Mouse (Mus musculus) heart, embryonic 11.5 days (tissue): Measurements from ENCODE around the gene Syt13. TPM values are rescaled to one million over a fixed set of nuclear protein-coding genes. Genes with fewer than 3 reads are reported as not detected.

Source experiments
- ATAC-seq: fragments of 200-750 bp; cut with Nextera tagmentation; replicated peaks from 2 replicates; pipeline ENCODE4 v1.8.0; 2017; ENCODE audit warnings: moderate library complexity; ENCODE audit not compliant: insufficient number of reproducible peaks, low FRiP score, low TSS enrichment
- H3K27ac ChIP-seq: fragments of 300-500 bp; sonication (generic); 2 replicates; pipeline ENCODE4 v1.5.1; 2014; ENCODE audit warnings: mild to moderate bottlenecking, low read depth, low read length
- H3K27me3 ChIP-seq: fragments of 300-500 bp; sonication (generic); 2 replicates; pipeline ENCODE4 v1.6.1; 2014; ENCODE audit warnings: mild to moderate bottlenecking, low read length, mixed read lengths; ENCODE audit not compliant: control insufficient read depth, insufficient read depth
- H3K36me3 ChIP-seq: fragments of 300-500 bp; sonication (generic); 2 replicates; pipeline ENCODE4 v1.6.1; 2014; ENCODE audit warnings: mild to moderate bottlenecking, low read length, moderate library complexity, mixed read lengths; ENCODE audit not compliant: control insufficient read depth, insufficient read depth
- H3K4me1 ChIP-seq: fragments of 300-500 bp; sonication (generic); 2 replicates; pipeline ENCODE4 v1.6.1; 2014; ENCODE audit warnings: low read length; ENCODE audit not compliant: control insufficient read depth, insufficient read depth
- H3K4me2 ChIP-seq: fragments of 300-500 bp; sonication (generic); 2 replicates; pipeline ENCODE4 v1.6.1; 2014; ENCODE audit warnings: mild to moderate bottlenecking, moderate library complexity
- H3K4me3 ChIP-seq: fragments of 300-500 bp; sonication (generic); 2 replicates; pipeline ENCODE4 v1.5.1; 2014; ENCODE audit warnings: low read depth, low read length
- H3K9ac ChIP-seq: fragments of 300-500 bp; sonication (generic); 2 replicates; pipeline ENCODE4 v1.6.1; 2014; ENCODE audit warnings: mild to moderate bottlenecking, low read depth, low read length, moderate library complexity
- H3K9me3 ChIP-seq: fragments of 300-500 bp; sonication (generic); replicated peaks from 2 replicates; pipeline ENCODE4 v1.6.1; 2016; ENCODE audit warnings: low read length; ENCODE audit not compliant: control insufficient read depth
- WGBS: fragments of 180-500 bp; shearing (Covaris S2); extraction: QIAGEN DNeasy Blood & Tissue Kit; methylation state at CpG from one replicate; pipeline ENCODE4 v1.1.7; 2014; ENCODE audit not compliant: insufficient replicate concordance; 5-methylcytosine and 5-hydroxymethylcytosine counted together
- polyA plus RNA-seq: library from polyadenylated mRNA; unstranded; fragments of >200 nt; fragmentation: Nextera tagmentation; extraction: Ambion mirVana; gene quantifications from 2 replicates; pipeline ENCODE4 v1.2.1, GENCODE M21; 2014

Syt13 gene
- polyA plus RNA-seq, 1 experiment from 2014 or later = 0.52 TPM

GRCm38 (mm10) chr2:92975031-92975790 is 60.3 kb downstream of the Syt13 start:
- H3K9ac ChIP-seq = no peak overlapping the region
- 80% methylated on average over 14 of the region's 14 CpGs for WGBS
- H3K27me3 ChIP-seq = no peaks in the 10 kb centered on the region
- ATAC-seq = no peak
- H3K4me3 ChIP-seq = no peak overlapping the region
- H3K27ac ChIP-seq = no peak overlapping the region
- H3K4me2 ChIP-seq = no peak overlapping the region
- H3K4me1 ChIP-seq = no peaks in the 10 kb centered on the region
- H3K9me3 ChIP-seq = no peaks in the 10 kb centered on the region
- H3K36me3 ChIP-seq = peaks cover 30% of the 10 kb centered on the region

GRCm38 (mm10) chr2:92980165-92980564 is 65.3 kb downstream of the Syt13 start:
- Histone ChIP-seq H3K27ac (no peak overlapping the region), H3K9ac (no peak overlapping the region), H3K4me2 (peak overlapping the region; percentile 24; the same call in 1 of the 2 replicates), H3K9me3 (no peaks in the 10 kb centered on the region), H3K4me3 (no peak overlapping the region), H3K27me3 (no peaks in the 10 kb centered on the region), H3K36me3 (peaks cover 15% of the 10 kb centered on the region), H3K4me1 (peaks cover 5% of the 10 kb centered on the region; the same call in 1 of the 2 replicates)
- peak; percentile 52; the same call in 1 of the 2 replicates for ATAC-seq
- 78% methylated on average over 10 of the region's 10 CpGs for WGBS

- 50% methylated on average over 8 of the region's 8 CpGs for WGBS
- Histone ChIP-seq H3K4me3 (no peak overlapping the region), H3K4me2 (peak overlapping the region; percentile 31; the same call in 1 of the 2 replicates), H3K27ac (peak overlapping the region; percentile 81), H3K9ac (peak overlapping the region; percentile 24; the same call in 1 of the 2 replicates), H3K9me3 (no peaks in the 10 kb centered on the region), H3K4me1 (peaks cover 18% of the 10 kb centered on the region), H3K27me3 (no peaks in the 10 kb centered on the region), H3K36me3 (peaks cover 12% of the 10 kb centered on the region; the same call in 1 of the 2 replicates)
- peak; percentile 13; the same call in 1 of the 2 replicates for ATAC-seq
Measured at GRCm38 (mm10) chr2:92982591-92983272, 67.8 kb downstream of the Syt13 start.

GRCm38 (mm10) chr2:92983273-92983620 is 68.3 kb downstream of the Syt13 start:
- Histone ChIP-seq H3K9ac (peak overlapping the region; percentile 24; the same call in 1 of the 2 replicates), H3K27ac (peak overlapping the region; percentile 81), H3K4me2 (peak overlapping the region; percentile 31; the same call in 1 of the 2 replicates), H3K9me3 (no peaks in the 10 kb centered on the region), H3K4me1 (peaks cover 24% of the 10 kb centered on the region), H3K27me3 (no peaks in the 10 kb centered on the region), H3K36me3 (peaks cover 12% of the 10 kb centered on the region; the same call in 1 of the 2 replicates), H3K4me3 (no peak overlapping the region)
- ATAC-seq = peak; percentile 84
- 38% methylated on average over 4 of the region's 4 CpGs for WGBS

- ATAC-seq = no peak
Measured at GRCm38 (mm10) chr2:92984321-92985108, 69.6 kb downstream of the Syt13 start.

GRCm38 (mm10) chr2:92985171-92985570 is 70.3 kb downstream of the Syt13 start:
- no peaks in the 10 kb centered on the region for H3K27me3 ChIP-seq
- peaks cover 11% of the 10 kb centered on the region; the same call in 1 of the 2 replicates for H3K36me3 ChIP-seq
- H3K4me1 ChIP-seq = peaks cover 33% of the 10 kb centered on the region
- peak overlapping the region; percentile 64; the same call in 1 of the 2 replicates for H3K27ac ChIP-seq
- 80% methylated on average over 2 of the region's 2 CpGs for WGBS
- no peak overlapping the region; the same call in 1 of the 2 replicates for H3K4me2 ChIP-seq
- ATAC-seq = no peak
- H3K9me3 ChIP-seq = no peaks in the 10 kb centered on the region
- H3K4me3 ChIP-seq = no peak overlapping the region
- H3K9ac ChIP-seq = no peak overlapping the region

More at GRCm38 (mm10) chr2:92984321-92985108, 69.6 kb downstream of the Syt13 start:
- WGBS = 76% methylated on average over 7 of the region's 7 CpGs
- no peaks in the 10 kb centered on the region for H3K9me3 ChIP-seq
- peaks cover 14% of the 10 kb centered on the region; the same call in 1 of the 2 replicates for H3K36me3 ChIP-seq
- H3K27me3 ChIP-seq = no peaks in the 10 kb centered on the region
- H3K27ac ChIP-seq = peak overlapping the region; percentile 81; the same call in 1 of the 2 replicates
- H3K9ac ChIP-seq = 0 out of 2 replicates have a peak overlapping the region, but pooled peaks have one; percentile 16
- H3K4me2 ChIP-seq = no peak overlapping the region
- peaks cover 33% of the 10 kb centered on the region for H3K4me1 ChIP-seq
- no peak overlapping the region for H3K4me3 ChIP-seq

- Histone ChIP-seq H3K4me1 (peaks cover 33% of the 10 kb centered on the region), H3K27me3 (no peaks in the 10 kb centered on the region), H3K9ac (0 out of 2 replicates have a peak overlapping the region, but pooled peaks have one; percentile 8), H3K36me3 (peaks cover 6% of the 10 kb centered on the region; the same call in 1 of the 2 replicates), H3K4me2 (peak overlapping the region; percentile 33; the same call in 1 of the 2 replicates), H3K9me3 (no peaks in the 10 kb centered on the region), H3K4me3 (peak overlapping the region; percentile 2; the same call in 1 of the 2 replicates), H3K27ac (peak overlapping the region; percentile 64)
- ATAC-seq = no peak; the same call in 1 of the 2 replicates
- 47% methylated on average over 7 of the region's 7 CpGs for WGBS
Measured at GRCm38 (mm10) chr2:92985600-92985999, 70.7 kb downstream of the Syt13 start.
